Mouse (Mus musculus): ENCODE data around the gene Snx17.

DNA sequence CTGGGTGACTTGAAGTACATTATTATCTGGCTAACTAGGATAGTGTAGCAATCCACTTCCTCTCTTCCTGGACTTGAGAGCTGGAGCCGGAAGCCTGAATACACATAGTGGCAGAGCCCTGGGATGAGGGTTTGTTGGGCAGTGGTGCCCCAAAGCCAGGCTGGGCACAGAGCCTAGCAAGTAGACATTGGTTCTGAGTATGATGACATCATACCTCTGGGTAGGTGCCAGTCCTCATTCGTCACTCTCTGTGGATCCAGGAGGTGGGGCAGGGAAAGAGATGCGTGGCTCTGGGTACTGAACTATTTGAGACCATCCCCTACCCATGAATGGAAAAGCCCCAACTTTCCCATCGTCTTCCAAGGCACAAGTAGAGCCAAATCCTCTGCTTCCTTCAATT is 43.2 kb upstream of the Snx17 start:
- TF ChIP-seq CTCF (IDR thresholded peaks at IDR 0.05; ENCODE audit: low read depth, low read length) (no peak), POLR2AphosphoS5 (IDR thresholded peaks at IDR 0.05; ENCODE audit: insufficient replicate concordance, low read depth, low read length) (no peak), GATA1 (IDR thresholded peaks at IDR 0.05; ENCODE audit: borderline replicate concordance, low read length) (no peak), TAL1 (conservative IDR thresholded peaks at IDR 0.05; ENCODE audit: low read depth, low read length) (no peak), GATA2 (IDR thresholded peaks at IDR 0.05; ENCODE audit: borderline replicate concordance, low read depth, low read length) (no peak)
